Mouse (Mus musculus): Measurements from ENCODE around the gene Espn. TPM values are rescaled to one million over a fixed set of nuclear protein-coding genes. Genes with fewer than 3 reads are reported as not detected.
A peak's percentile ranks its signal among the peaks of the same experiment; 100 is the strongest.

Gene Espn
- total and polyA plus RNA-seq, 2 experiments from 2014 or later: 0.47 to 0.71 TPM

DNA sequence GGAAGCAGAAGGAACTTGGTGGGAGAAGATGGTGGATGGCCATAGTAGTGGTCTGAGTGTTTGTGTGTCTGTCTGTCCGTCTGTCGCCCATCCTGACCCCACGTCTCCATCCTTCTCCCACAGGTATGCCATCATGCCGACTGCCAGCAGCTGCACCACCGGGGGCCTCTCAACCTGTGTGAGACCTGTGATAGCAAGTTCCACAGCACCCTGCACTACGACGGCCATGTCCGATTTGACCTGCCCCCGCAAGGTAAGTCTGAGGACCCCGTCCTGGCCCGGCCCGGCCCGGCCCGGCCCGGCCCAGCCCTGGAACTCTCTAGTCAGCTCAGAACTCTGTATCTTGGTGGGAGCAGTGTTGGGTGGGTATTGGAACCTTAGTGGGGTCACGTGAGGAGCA lies 50.2 kb downstream of the Espn start:
- Histone ChIP-seq H3K27ac (no peak overlapping the region), H3K4me3 (ENCODE audit: low read length) (no peak overlapping the region), H3K27me3 (ENCODE audit: insufficient read depth, low read length) (no peaks in the 10 kb centered on the region), H3K9ac (replicated peaks; ENCODE audit: low read length) (no peak overlapping the region), H3K4me2 (ENCODE audit: low read depth, low read length) (no peak overlapping the region), H3K9me3 (ENCODE audit: low read length) (no peaks in the 10 kb centered on the region), H3K4me1 (ENCODE audit: insufficient read depth, low read length) (no peaks in the 10 kb centered on the region), H3K36me3 (ENCODE audit: insufficient read depth, low read length) (peaks cover 10% of the 10 kb centered on the region; the same call in 1 of the 2 replicates)
- ATAC-seq: no peak
- no peak for TF ChIP-seq CTCF (IDR thresholded peaks at IDR 0.05; ENCODE audit: low read depth)
- 93% methylated on average over 16 of the region's 16 CpGs for WGBS
- no peak for DNase-seq (ENCODE audit: low spot score)

- Histone ChIP-seq H3K4me3 (ENCODE audit: low read length) (no peak overlapping the region), H3K27ac (no peak overlapping the region), H3K27me3 (ENCODE audit: insufficient read depth, low read length) (no peaks in the 10 kb centered on the region), H3K9ac (replicated peaks; ENCODE audit: low read length) (no peak overlapping the region), H3K4me2 (ENCODE audit: low read depth, low read length) (no peak overlapping the region), H3K36me3 (ENCODE audit: insufficient read depth, low read length) (peaks cover 10% of the 10 kb centered on the region; the same call in 1 of the 2 replicates), H3K9me3 (ENCODE audit: low read length) (no peaks in the 10 kb centered on the region), H3K4me1 (ENCODE audit: insufficient read depth, low read length) (no peaks in the 10 kb centered on the region)
- ATAC-seq (no peak), DNase-seq (ENCODE audit: low spot score) (no peak)
- TF ChIP-seq CTCF (IDR thresholded peaks at IDR 0.05; ENCODE audit: low read depth): no peak
- WGBS: 78% methylated on average over 7 of the region's 7 CpGs
Measured at GRCm38 (mm10) chr4:152101081-152101653, 51.0 kb downstream of the Espn start.

GRCm38 (mm10) chr4:152100541-152100940 lies 51.6 kb downstream of the Espn start:
- ATAC-seq: no peak
- no peak overlapping the region for H3K4me2 ChIP-seq (ENCODE audit: low read depth, low read length)
- H3K4me1 ChIP-seq (ENCODE audit: insufficient read depth, low read length): no peaks in the 10 kb centered on the region
- H3K4me3 ChIP-seq (ENCODE audit: low read length): no peak overlapping the region
- no peaks in the 10 kb centered on the region for H3K27me3 ChIP-seq (ENCODE audit: insufficient read depth, low read length)
- H3K27ac ChIP-seq: no peak overlapping the region
- WGBS: 80% methylated on average over 11 of the region's 11 CpGs
- H3K9me3 ChIP-seq (ENCODE audit: low read length): no peaks in the 10 kb centered on the region
- no peak overlapping the region for H3K9ac ChIP-seq (replicated peaks; ENCODE audit: low read length)
- H3K36me3 ChIP-seq (ENCODE audit: insufficient read depth, low read length): peaks cover 10% of the 10 kb centered on the region; the same call in 1 of the 2 replicates
- TF ChIP-seq CTCF (IDR thresholded peaks at IDR 0.05; ENCODE audit: low read depth): no peak
- DNase-seq (ENCODE audit: low spot score): no peak

DNA sequence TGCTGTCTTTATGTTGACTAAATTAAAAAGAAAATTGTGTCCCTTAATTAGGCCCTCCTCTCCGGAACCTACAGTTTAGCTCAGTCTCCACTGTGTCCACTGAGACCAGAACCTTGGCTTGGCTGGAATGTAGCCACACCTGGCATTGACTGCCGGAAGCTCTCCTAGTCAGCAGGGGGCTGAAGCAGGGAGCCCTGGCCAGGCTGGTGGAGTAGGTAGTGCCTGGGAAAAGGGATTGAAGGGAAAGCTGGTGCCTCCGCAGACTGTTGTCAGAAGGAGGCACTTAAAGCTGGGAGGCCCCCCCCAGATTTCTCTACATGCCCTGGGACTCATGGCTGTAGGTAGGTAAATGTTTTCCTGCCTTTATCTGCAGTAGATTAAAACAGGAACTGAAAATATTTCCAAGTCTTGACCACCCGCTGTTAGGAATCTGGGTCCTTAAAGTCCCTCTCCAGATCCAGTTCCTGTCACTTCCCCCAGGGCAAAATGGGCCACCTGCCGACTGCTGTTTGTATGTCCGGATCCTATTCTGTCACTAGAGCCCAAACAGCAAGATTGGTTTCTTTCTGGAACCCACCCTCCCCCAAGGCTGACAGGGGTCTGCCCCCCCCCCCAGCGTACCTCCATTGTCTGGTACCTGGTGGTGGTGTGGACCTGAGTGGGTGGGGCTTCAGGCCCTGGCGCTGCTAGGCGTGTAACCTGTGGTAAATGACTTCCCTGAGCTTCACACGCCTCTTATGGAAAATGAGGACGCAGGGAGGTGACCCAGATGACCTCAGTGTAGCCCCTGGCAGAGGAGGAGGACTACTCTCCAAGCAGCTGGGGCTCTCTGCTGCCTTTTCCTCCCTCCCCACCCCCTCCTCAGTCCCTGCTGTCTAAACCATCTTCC lies 54.0 kb downstream of the Espn start:
- H3K9me3 ChIP-seq (ENCODE audit: low read length): no peaks in the 10 kb centered on the region
- 0 out of 2 replicates have a peak overlapping the region, but pooled peaks have one; percentile 11 for H3K27ac ChIP-seq
- 30% methylated on average over 11 of the region's 11 CpGs for WGBS
- DNase-seq (ENCODE audit: low spot score) (no peak), ATAC-seq (no peak)
- H3K9ac ChIP-seq (replicated peaks; ENCODE audit: low read length): no peak overlapping the region
- H3K4me1 ChIP-seq (ENCODE audit: insufficient read depth, low read length): no peaks in the 10 kb centered on the region
- H3K36me3 ChIP-seq (ENCODE audit: insufficient read depth, low read length): no peaks in the 10 kb centered on the region
- no peaks in the 10 kb centered on the region for H3K27me3 ChIP-seq (ENCODE audit: insufficient read depth, low read length)
- TF ChIP-seq CTCF (IDR thresholded peaks at IDR 0.05; ENCODE audit: low read depth): no peak
- H3K4me2 ChIP-seq (ENCODE audit: low read depth, low read length): 0 out of 2 replicates have a peak overlapping the region, but pooled peaks have one; percentile 13
- no peak overlapping the region for H3K4me3 ChIP-seq (ENCODE audit: low read length)

DNA sequence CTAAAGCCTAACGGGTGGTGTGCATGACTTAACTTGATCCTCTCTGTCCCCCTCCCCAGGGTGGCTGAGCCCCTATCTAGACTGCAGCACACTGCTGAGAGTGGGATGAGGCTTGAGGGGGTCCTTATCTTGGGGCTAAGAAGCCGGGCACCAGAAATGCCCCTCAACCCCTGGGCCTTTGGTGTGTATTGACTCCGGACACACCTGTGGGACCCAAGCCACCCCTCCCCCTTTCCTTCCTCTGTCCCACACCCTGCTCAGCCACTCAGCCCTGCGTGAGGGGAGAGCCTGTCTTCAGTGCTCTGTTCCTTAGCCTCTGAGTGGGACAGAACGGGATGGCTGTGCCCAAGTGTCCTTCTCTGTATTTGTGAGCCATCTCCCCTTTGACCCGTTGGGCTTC lies 55.2 kb downstream of the Espn start:
- DNase-seq (ENCODE audit: low spot score) (no peak), ATAC-seq (no peak)
- H3K4me3 ChIP-seq (ENCODE audit: low read length): peak overlapping the region; percentile 9; the same call in 1 of the 2 replicates
- H3K36me3 ChIP-seq (ENCODE audit: insufficient read depth, low read length): no peaks in the 10 kb centered on the region
- TF ChIP-seq CTCF (IDR thresholded peaks at IDR 0.05; ENCODE audit: low read depth): no peak
- H3K4me2 ChIP-seq (ENCODE audit: low read depth, low read length): no peak overlapping the region
- H3K27me3 ChIP-seq (ENCODE audit: insufficient read depth, low read length): no peaks in the 10 kb centered on the region
- 0 out of 2 replicates have a peak overlapping the region, but pooled peaks have one; percentile 9 for H3K9ac ChIP-seq (replicated peaks; ENCODE audit: low read length)
- H3K4me1 ChIP-seq (ENCODE audit: insufficient read depth, low read length): no peaks in the 10 kb centered on the region
- 51% methylated on average over 6 of the region's 6 CpGs for WGBS
- no peaks in the 10 kb centered on the region for H3K9me3 ChIP-seq (ENCODE audit: low read length)
- peak overlapping the region; percentile 15; the same call in 1 of the 2 replicates for H3K27ac ChIP-seq

DNA sequence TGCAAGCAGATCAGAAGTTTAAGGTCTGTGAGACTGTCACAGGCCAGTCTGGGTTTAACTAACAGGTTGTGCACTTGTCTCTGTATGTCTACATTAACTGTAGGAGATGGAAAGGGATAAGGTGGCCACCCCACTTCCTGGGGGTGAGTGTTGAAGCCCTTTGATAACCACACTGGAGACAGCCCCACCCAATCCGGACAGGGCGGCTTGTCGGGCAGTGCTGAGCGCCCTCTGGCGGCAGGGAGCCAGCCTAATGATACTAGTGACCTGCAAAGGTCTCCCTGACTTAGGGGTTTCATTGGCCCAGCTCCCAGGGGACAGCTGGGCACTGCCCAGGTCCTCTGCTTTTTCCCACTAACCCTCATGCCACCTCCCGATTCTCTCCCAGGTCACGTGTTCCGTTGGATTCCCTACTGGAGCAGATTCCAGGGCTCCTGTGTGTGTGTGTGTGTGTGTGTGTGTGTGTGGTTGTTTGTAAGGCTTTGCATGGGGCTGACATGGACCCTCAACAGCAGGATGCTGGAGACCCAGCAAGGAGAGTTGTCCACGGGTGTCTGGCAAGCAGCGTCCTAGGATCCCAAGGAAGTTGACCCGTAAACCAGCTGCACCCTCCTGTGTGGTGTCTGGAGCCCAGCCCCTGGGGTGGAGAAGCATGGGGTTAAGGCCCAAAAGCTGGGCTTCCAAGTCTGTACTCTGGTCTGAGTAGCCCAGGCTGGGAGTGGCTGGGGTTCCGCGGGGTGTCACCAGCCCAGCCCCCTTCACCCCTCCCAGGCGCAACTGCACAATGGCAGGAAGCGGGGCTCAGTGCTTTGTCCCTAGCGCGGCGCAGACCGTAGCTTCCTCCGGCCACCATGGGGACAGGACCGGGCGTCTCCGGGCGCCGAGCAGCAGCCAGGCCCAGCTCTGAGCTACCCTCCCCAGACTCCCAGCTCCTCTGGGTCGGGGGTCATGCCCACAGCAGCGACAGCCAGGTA lies 55.9 kb downstream of the Espn start:
- Histone ChIP-seq H3K36me3 (ENCODE audit: insufficient read depth, low read length) (no peaks in the 10 kb centered on the region), H3K27me3 (ENCODE audit: insufficient read depth, low read length) (no peaks in the 10 kb centered on the region), H3K4me3 (ENCODE audit: low read length) (peak overlapping the region; percentile 9; the same call in 1 of the 2 replicates), H3K4me2 (ENCODE audit: low read depth, low read length) (no peak overlapping the region), H3K27ac (0 out of 2 replicates have a peak overlapping the region, but pooled peaks have one; percentile 12), H3K9ac (replicated peaks; ENCODE audit: low read length) (0 out of 2 replicates have a peak overlapping the region, but pooled peaks have one; percentile 9), H3K9me3 (ENCODE audit: low read length) (no peaks in the 10 kb centered on the region), H3K4me1 (ENCODE audit: insufficient read depth, low read length) (no peaks in the 10 kb centered on the region)
- WGBS: 24% methylated on average over 25 of the region's 27 CpGs
- DNase-seq (ENCODE audit: low spot score): peak; percentile 72
- peak; percentile 70 for TF ChIP-seq CTCF (IDR thresholded peaks at IDR 0.05; ENCODE audit: low read depth)
- ATAC-seq: peak; percentile 22; the same call in 1 of the 2 replicates

All from hindbrain, postnatal 0 days (tissue).